Mouse (Mus musculus) kidney, embryonic 14.5 days (tissue): ENCODE measurements at regions not wholly inside any gene's neighbourhood (a gene's known extent, or its start where the extent isn't known, plus 50 kb on each side); places are given as distances from the start of the nearest gene placed in this dataset.

Source experiments
- ATAC-seq: fragments of 200-750 bp; cut with Nextera tagmentation; 2 replicates; pipeline ENCODE4 v1.8.0; 2017; ENCODE audit warnings: moderate number of reproducible peaks, mild to moderate bottlenecking, moderate TSS enrichment, moderate library complexity; ENCODE audit not compliant: low FRiP score, low TSS enrichment
- H3K27ac ChIP-seq: fragments of 300-500 bp; sonication (generic); 2 replicates; pipeline ENCODE4 v1.5.1; 2014; ENCODE audit warnings: low read depth, mild to moderate bottlenecking, low read length, moderate library complexity, mixed read lengths
- H3K27me3 ChIP-seq: fragments of 300-500 bp; sonication (generic); 2 replicates; pipeline ENCODE4 v1.6.1; 2014; ENCODE audit warnings: mild to moderate bottlenecking, low read length; ENCODE audit not compliant: control insufficient read depth, insufficient read depth
- H3K36me3 ChIP-seq: fragments of 300-500 bp; sonication (generic); 2 replicates; pipeline ENCODE4 v1.6.1; 2014; ENCODE audit warnings: low read length, mixed read lengths; ENCODE audit not compliant: control insufficient read depth, insufficient read depth
- H3K4me1 ChIP-seq: fragments of 300-500 bp; sonication (generic); 2 replicates; pipeline ENCODE4 v1.6.1; 2014; ENCODE audit warnings: low read length, mixed read lengths; ENCODE audit not compliant: control insufficient read depth, insufficient read depth
- H3K4me2 ChIP-seq: fragments of 300-500 bp; sonication (generic); replicated peaks from 2 replicates; pipeline ENCODE4 v1.6.1; 2014; ENCODE audit warnings: low read depth, mild to moderate bottlenecking, low read length
- H3K4me3 ChIP-seq: fragments of 300-500 bp; sonication (generic); 2 replicates; pipeline ENCODE4 v1.5.1; 2014; ENCODE audit warnings: mild to moderate bottlenecking, low read length
- H3K9ac ChIP-seq: fragments of 300-500 bp; sonication (generic); 2 replicates; pipeline ENCODE4 v1.6.1; 2014; ENCODE audit warnings: low read depth, mild to moderate bottlenecking, low read length, moderate library complexity
- H3K9me3 ChIP-seq: fragments of 300-500 bp; sonication (generic); 2 replicates; pipeline ENCODE4 v1.6.1; 2016; ENCODE audit warnings: low read length; ENCODE audit not compliant: control insufficient read depth
- WGBS: fragments of 180-500 bp; shearing (Covaris S2); extraction: QIAGEN DNeasy Blood & Tissue Kit; methylation state at CpG from one replicate; pipeline ENCODE4 v1.1.7; 2014; 5-methylcytosine and 5-hydroxymethylcytosine counted together

- Histone ChIP-seq H3K36me3 (no peaks in the 10 kb centered on the region), H3K9ac (no peak overlapping the region), H3K4me1 (no peaks in the 10 kb centered on the region), H3K4me3 (no peak overlapping the region), H3K4me2 (no peak overlapping the region), H3K27ac (no peak overlapping the region), H3K27me3 (no peaks in the 10 kb centered on the region), H3K9me3 (no peaks in the 10 kb centered on the region)
- no peak for ATAC-seq
- WGBS: 88% methylated on average over 1 of the region's 1 CpGs
These were observed 319.1 kb downstream of the Gadd45g start for GRCm38 (mm10) chr13:52165531-52165930.

- Histone ChIP-seq H3K4me2 (no peak overlapping the region), H3K36me3 (no peaks in the 10 kb centered on the region), H3K4me1 (no peaks in the 10 kb centered on the region), H3K4me3 (no peak overlapping the region), H3K27ac (no peak overlapping the region), H3K9me3 (no peaks in the 10 kb centered on the region), H3K27me3 (no peaks in the 10 kb centered on the region), H3K9ac (no peak overlapping the region)
- ATAC-seq: no peak
- 60% methylated on average over 5 of the region's 5 CpGs for WGBS
These were observed 321.5 kb downstream of the Gadd45g start for GRCm38 (mm10) chr13:52167968-52168367.

DNA sequence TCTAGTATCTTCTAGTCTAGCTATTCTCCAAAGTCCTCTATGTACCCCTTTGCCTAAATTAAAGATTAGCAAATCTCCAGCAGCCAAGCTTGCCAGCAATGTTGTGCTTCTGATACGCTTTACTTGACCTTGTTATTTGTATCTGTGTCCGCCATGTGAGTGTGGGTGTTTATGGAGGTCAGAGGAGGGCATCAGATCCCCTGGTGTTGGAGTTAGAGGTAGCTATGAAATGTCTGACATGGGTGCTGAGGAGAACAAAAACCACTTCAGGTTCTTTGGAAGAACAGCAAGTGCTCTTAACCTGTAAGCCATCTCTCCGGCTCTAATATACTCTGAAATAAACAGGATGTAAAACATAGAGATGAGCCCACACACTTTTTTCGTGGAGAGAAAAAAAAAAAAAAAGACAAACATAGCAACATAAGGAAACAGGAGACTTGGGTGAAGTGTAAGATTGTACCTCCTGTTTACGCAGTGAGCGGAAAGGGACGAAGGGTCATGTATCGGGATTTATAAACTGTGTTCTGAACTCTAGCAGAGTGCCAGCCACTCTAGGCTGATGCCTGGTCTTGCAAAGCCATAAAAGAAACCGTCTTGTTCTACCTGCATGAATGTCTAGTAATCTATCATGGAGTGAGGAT lies 326.3 kb downstream of the Gadd45g start:
- H3K4me3 ChIP-seq: no peak overlapping the region
- H3K27me3 ChIP-seq: no peaks in the 10 kb centered on the region
- H3K36me3 ChIP-seq: no peaks in the 10 kb centered on the region
- no peaks in the 10 kb centered on the region for H3K4me1 ChIP-seq
- WGBS: 64% methylated on average over 9 of the region's 9 CpGs
- no peak overlapping the region for H3K27ac ChIP-seq
- H3K4me2 ChIP-seq: no peak overlapping the region
- ATAC-seq: no peak
- H3K9me3 ChIP-seq: no peaks in the 10 kb centered on the region
- no peak overlapping the region for H3K9ac ChIP-seq

- H3K4me1 ChIP-seq: no peaks in the 10 kb centered on the region
- H3K27ac ChIP-seq: no peak overlapping the region
- no peak overlapping the region for H3K9ac ChIP-seq
- no peak for ATAC-seq
- no peaks in the 10 kb centered on the region for H3K9me3 ChIP-seq
- 74% methylated on average over 2 of the region's 2 CpGs for WGBS
- H3K27me3 ChIP-seq: no peaks in the 10 kb centered on the region
- H3K36me3 ChIP-seq: no peaks in the 10 kb centered on the region
- no peak overlapping the region for H3K4me2 ChIP-seq
- no peak overlapping the region for H3K4me3 ChIP-seq
These were observed 329.2 kb downstream of the Gadd45g start for GRCm38 (mm10) chr13:52175665-52176064.

DNA sequence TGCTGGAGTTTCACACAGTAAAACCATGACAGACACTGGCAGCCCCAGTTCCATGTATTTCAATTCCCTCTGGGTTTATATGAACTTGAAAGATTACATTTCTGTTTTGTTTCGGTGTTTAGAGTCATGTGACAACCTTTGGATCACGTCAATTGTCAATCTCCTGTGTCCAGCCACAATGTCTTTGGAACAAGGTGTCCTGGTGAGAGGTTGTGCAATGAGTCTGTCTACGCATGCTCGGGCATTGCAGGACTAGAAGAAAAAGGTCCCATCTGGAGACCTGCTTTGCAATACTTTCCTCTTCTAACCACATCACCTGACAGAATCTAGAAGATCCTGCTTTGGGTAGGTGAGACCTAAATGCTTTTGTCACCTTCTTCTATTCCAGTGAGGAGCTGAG lies 333.5 kb downstream of the Gadd45g start:
- no peaks in the 10 kb centered on the region for H3K9me3 ChIP-seq
- no peak overlapping the region for H3K9ac ChIP-seq
- H3K4me3 ChIP-seq: no peak overlapping the region
- H3K36me3 ChIP-seq: no peaks in the 10 kb centered on the region
- WGBS: 91% methylated on average over 4 of the region's 4 CpGs
- ATAC-seq: no peak
- H3K27me3 ChIP-seq: no peaks in the 10 kb centered on the region
- no peak overlapping the region for H3K27ac ChIP-seq
- no peaks in the 10 kb centered on the region for H3K4me1 ChIP-seq
- no peak overlapping the region for H3K4me2 ChIP-seq

DNA sequence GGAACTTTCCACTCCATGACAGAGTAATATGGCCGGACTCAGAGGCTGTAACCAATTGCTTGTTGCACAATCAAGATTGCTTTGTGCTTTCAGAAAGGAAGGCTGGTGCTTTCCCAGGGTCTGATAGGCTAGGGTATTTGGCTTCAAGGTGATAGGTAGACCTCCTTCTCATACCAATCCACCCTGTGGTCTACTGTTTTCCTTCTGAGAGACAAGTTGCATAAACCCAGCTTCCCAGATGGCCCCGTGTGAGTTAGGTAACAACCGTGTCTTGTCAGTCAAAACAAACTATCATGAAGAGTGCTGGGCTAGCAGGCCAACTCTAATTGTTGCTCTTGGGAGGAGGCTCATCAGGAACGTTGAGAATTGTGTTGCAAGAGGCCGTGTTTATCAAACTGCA lies 337.2 kb downstream of the Gadd45g start:
- no peak overlapping the region for H3K27ac ChIP-seq
- 54% methylated on average over 5 of the region's 5 CpGs for WGBS
- no peak for ATAC-seq

GRCm38 (mm10) chr13:52185574-52185973 lies 339.1 kb downstream of the Gadd45g start:
- 79% methylated on average over 1 of the region's 1 CpGs for WGBS
- Histone ChIP-seq H3K4me3 (no peak overlapping the region), H3K4me1 (no peaks in the 10 kb centered on the region), H3K36me3 (no peaks in the 10 kb centered on the region), H3K4me2 (no peak overlapping the region), H3K9ac (no peak overlapping the region), H3K27me3 (no peaks in the 10 kb centered on the region), H3K9me3 (no peaks in the 10 kb centered on the region), H3K27ac (no peak overlapping the region)
- no peak for ATAC-seq

More for the DNA sequence above, 337.2 kb downstream of the Gadd45g start:
- H3K9ac ChIP-seq: no peak overlapping the region
- no peaks in the 10 kb centered on the region for H3K9me3 ChIP-seq
- H3K4me2 ChIP-seq: no peak overlapping the region
- no peaks in the 10 kb centered on the region for H3K4me1 ChIP-seq
- H3K27me3 ChIP-seq: no peaks in the 10 kb centered on the region
- H3K4me3 ChIP-seq: no peak overlapping the region
- no peaks in the 10 kb centered on the region for H3K36me3 ChIP-seq

DNA sequence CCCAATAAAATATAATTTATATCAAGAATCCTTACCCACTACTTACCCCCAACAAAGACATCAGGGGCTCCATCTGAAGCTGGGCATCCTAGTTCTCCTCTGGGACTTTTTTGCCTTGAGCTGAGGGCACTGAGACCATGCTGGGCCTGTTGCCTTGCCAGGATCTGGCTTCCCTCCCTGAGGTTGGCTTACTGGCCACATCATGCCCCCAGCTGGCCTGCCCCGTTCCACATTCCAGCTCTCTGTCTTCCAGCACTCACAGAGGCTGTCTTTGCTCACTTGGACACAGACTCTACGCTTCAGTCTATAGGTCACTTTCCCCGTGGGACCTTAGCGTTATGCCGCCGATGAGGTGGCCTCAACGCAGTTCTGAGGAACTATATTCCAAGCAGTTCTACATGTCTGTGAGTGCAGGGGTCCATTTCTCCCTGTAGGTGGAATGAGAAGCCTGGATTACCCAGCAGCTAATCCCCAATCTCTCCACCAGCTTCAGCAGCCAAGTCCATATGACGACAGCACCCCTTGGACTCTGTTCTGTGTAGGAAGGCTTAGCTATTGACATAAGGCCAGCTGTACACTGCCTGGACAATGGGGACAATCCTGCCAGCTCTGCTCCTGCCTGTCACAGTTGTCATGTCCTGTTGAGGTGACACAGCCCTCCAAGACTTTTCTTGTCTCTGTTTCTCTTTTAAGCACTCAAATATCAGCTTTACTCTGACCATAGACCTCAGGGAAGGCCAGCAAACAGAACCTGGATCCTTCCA lies 341.5 kb downstream of the Gadd45g start:
- H3K36me3 ChIP-seq: no peaks in the 10 kb centered on the region
- no peaks in the 10 kb centered on the region for H3K9me3 ChIP-seq
- H3K4me3 ChIP-seq: no peak overlapping the region
- WGBS: 87% methylated on average over 8 of the region's 8 CpGs
- no peak overlapping the region for H3K4me2 ChIP-seq
- no peak overlapping the region for H3K27ac ChIP-seq
- no peaks in the 10 kb centered on the region for H3K4me1 ChIP-seq
- no peak for ATAC-seq
- no peaks in the 10 kb centered on the region for H3K27me3 ChIP-seq
- H3K9ac ChIP-seq: no peak overlapping the region

- 64% methylated on average over 2 of the region's 2 CpGs for WGBS
- Histone ChIP-seq H3K4me3 (no peak overlapping the region), H3K27me3 (no peaks in the 10 kb centered on the region), H3K9me3 (no peaks in the 10 kb centered on the region), H3K9ac (no peak overlapping the region), H3K36me3 (no peaks in the 10 kb centered on the region), H3K27ac (no peak overlapping the region), H3K4me2 (no peak overlapping the region), H3K4me1 (no peaks in the 10 kb centered on the region)
- no peak for ATAC-seq
These were observed 342.1 kb downstream of the Gadd45g start for GRCm38 (mm10) chr13:52188605-52189003.
